Mouse (Mus musculus): ENCODE results near the gene Asb3.

DNA sequence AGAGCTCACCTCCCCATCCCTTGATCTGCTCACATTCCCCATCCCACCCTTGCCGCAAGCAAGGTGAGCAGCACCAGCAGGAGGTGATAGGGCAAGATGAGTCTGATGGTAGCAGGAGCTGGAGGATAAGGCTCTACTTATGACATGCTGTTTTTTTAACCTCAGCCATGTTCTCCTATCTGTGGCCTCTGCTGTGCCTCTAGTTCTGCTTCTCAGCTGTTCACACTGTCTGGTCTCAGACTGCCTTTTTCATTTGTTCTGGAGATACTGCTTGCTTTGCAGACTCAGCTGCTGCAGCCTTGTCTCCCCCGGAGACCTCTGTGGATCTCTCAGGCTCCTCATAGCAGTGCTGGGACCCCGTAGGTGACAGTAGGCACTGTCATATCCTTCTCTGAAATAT, 38.1 kb downstream of the Asb3 start:
- TF ChIP-seq POLR2A (IDR thresholded peaks at IDR 0.05; ENCODE audit: borderline replicate concordance, extremely low read depth, low read depth, low read length) (no peak), CTCF (IDR thresholded peaks at IDR 0.05; ENCODE audit: insufficient read depth, low read length) (no peak)

All from lung, adult 2 months (tissue).